Mouse (Mus musculus) heart, embryonic 15.5 days (tissue): ENCODE measurements at regions not wholly inside any gene's neighbourhood (a gene's known extent, or its start where the extent isn't known, plus 50 kb on each side); places are given as distances from the start of the nearest gene placed in this dataset.

Experiments
- ATAC-seq: fragments of 200-750 bp; cut with Nextera tagmentation; replicated peaks from 2 replicates; pipeline ENCODE4 v1.8.0; 2017; ENCODE audit warnings: low read depth, moderate TSS enrichment; ENCODE audit not compliant: insufficient number of reproducible peaks, insufficient read depth, low FRiP score
- H3K27ac ChIP-seq: fragments of 300-500 bp; sonication (generic); 2 replicates; pipeline ENCODE4 v1.5.1; 2015; ENCODE audit warnings: mild to moderate bottlenecking, inconsistent platforms
- H3K27me3 ChIP-seq: fragments of 300-500 bp; sonication (generic); 2 replicates; pipeline ENCODE4 v1.6.1; 2015; ENCODE audit warnings: inconsistent platforms
- H3K36me3 ChIP-seq: fragments of 300-500 bp; sonication (generic); 2 replicates; pipeline ENCODE4 v1.6.1; 2015; ENCODE audit warnings: mild to moderate bottlenecking, inconsistent platforms
- H3K4me1 ChIP-seq: fragments of 300-500 bp; sonication (generic); replicated peaks from 2 replicates; pipeline ENCODE4 v1.6.1; 2015; ENCODE audit warnings: inconsistent platforms
- H3K4me2 ChIP-seq: fragments of 300-500 bp; sonication (generic); 2 replicates; pipeline ENCODE4 v1.6.1; 2015; ENCODE audit warnings: inconsistent platforms, mild to moderate bottlenecking, moderate library complexity
- H3K4me3 ChIP-seq: fragments of 300-500 bp; sonication (generic); 2 replicates; pipeline ENCODE4 v1.5.1; 2015; ENCODE audit warnings: mild to moderate bottlenecking, inconsistent platforms
- H3K9ac ChIP-seq: fragments of 300-500 bp; sonication (generic); 2 replicates; pipeline ENCODE4 v1.6.1; 2015; ENCODE audit warnings: mild to moderate bottlenecking, inconsistent platforms
- H3K9me3 ChIP-seq: fragments of 300-500 bp; sonication (generic); replicated peaks from 2 replicates; pipeline ENCODE4 v1.6.1; 2016; ENCODE audit warnings: inconsistent platforms
- WGBS: fragments of 180-500 bp; shearing (Covaris S2); methylation state at CpG from one replicate; pipeline ENCODE4 v1.1.7; 2015; ENCODE audit warnings: mixed read lengths; 5-methylcytosine and 5-hydroxymethylcytosine counted together

- Histone ChIP-seq H3K4me3 (no peak overlapping the region), H3K4me1 (peaks cover 4% of the 10 kb centered on the region), H3K36me3 (no peaks in the 10 kb centered on the region), H3K27me3 (no peaks in the 10 kb centered on the region), H3K4me2 (no peak overlapping the region), H3K9me3 (no peaks in the 10 kb centered on the region), H3K27ac (no peak overlapping the region), H3K9ac (no peak overlapping the region)
- no peak for ATAC-seq
- WGBS: 66% methylated on average over 15 of the region's 15 CpGs
These were observed 124.0 kb upstream of the Dyrk2 start for GRCm38 (mm10) chr10:118993819-118994574.

GRCm38 (mm10) chr10:118991213-118991612, 121.2 kb upstream of the Dyrk2 start:
- no peak overlapping the region for H3K4me2 ChIP-seq
- WGBS: 30% methylated on average over 7 of the region's 7 CpGs
- ATAC-seq: 0 out of 2 replicates have a peak, but pooled peaks have one; percentile 14

GRCm38 (mm10) chr10:118990500-118990899, 120.5 kb upstream of the Dyrk2 start:
- no peak for ATAC-seq
- H3K9me3 ChIP-seq: no peaks in the 10 kb centered on the region
- no peak overlapping the region for H3K27ac ChIP-seq
- H3K27me3 ChIP-seq: no peaks in the 10 kb centered on the region
- no peaks in the 10 kb centered on the region for H3K36me3 ChIP-seq
- no peak overlapping the region for H3K9ac ChIP-seq
- 55% methylated on average over 6 of the region's 6 CpGs for WGBS
- H3K4me2 ChIP-seq: no peak overlapping the region
- no peak overlapping the region for H3K4me3 ChIP-seq
- H3K4me1 ChIP-seq: peaks cover 4% of the 10 kb centered on the region

More at GRCm38 (mm10) chr10:118991213-118991612, 121.2 kb upstream of the Dyrk2 start:
- Histone ChIP-seq H3K9me3 (no peaks in the 10 kb centered on the region), H3K27ac (no peak overlapping the region), H3K9ac (no peak overlapping the region), H3K36me3 (no peaks in the 10 kb centered on the region), H3K4me3 (no peak overlapping the region), H3K4me1 (peaks cover 4% of the 10 kb centered on the region), H3K27me3 (no peaks in the 10 kb centered on the region)

GRCm38 (mm10) chr10:118989812-118990211, 119.8 kb upstream of the Dyrk2 start:
- no peaks in the 10 kb centered on the region for H3K36me3 ChIP-seq
- H3K4me3 ChIP-seq: no peak overlapping the region
- 78% methylated on average over 10 of the region's 10 CpGs for WGBS
- no peak overlapping the region for H3K4me2 ChIP-seq
- no peak overlapping the region for H3K9ac ChIP-seq
- H3K27me3 ChIP-seq: no peaks in the 10 kb centered on the region
- peaks cover 7% of the 10 kb centered on the region for H3K4me1 ChIP-seq
- H3K9me3 ChIP-seq: no peaks in the 10 kb centered on the region
- H3K27ac ChIP-seq: no peak overlapping the region
- no peak for ATAC-seq

GRCm38 (mm10) chr10:118988249-118988648, 118.2 kb upstream of the Dyrk2 start:
- Histone ChIP-seq H3K4me2 (no peak overlapping the region), H3K36me3 (no peaks in the 10 kb centered on the region), H3K9me3 (no peaks in the 10 kb centered on the region), H3K4me3 (no peak overlapping the region), H3K4me1 (peaks cover 12% of the 10 kb centered on the region), H3K9ac (no peak overlapping the region), H3K27me3 (no peaks in the 10 kb centered on the region), H3K27ac (no peak overlapping the region)
- ATAC-seq: no peak
- WGBS: 79% methylated on average over 6 of the region's 6 CpGs

GRCm38 (mm10) chr10:118984580-118984979, 114.6 kb upstream of the Dyrk2 start:
- Histone ChIP-seq H3K9ac (no peak overlapping the region), H3K4me1 (peaks cover 8% of the 10 kb centered on the region), H3K4me2 (no peak overlapping the region), H3K9me3 (no peaks in the 10 kb centered on the region), H3K36me3 (no peaks in the 10 kb centered on the region), H3K27ac (peak overlapping the region; percentile 25; the same call in 1 of the 2 replicates), H3K27me3 (0 out of 2 replicates have a peak, but pooled peaks cover 2% of the 10 kb centered on the region), H3K4me3 (no peak overlapping the region)
- no peak for ATAC-seq
- 47% methylated on average over 5 of the region's 5 CpGs for WGBS

- H3K4me1 ChIP-seq: peaks cover 10% of the 10 kb centered on the region
- 0 out of 2 replicates have a peak, but pooled peaks cover 2% of the 10 kb centered on the region for H3K27me3 ChIP-seq
- H3K36me3 ChIP-seq: no peaks in the 10 kb centered on the region
- H3K9ac ChIP-seq: no peak overlapping the region
- H3K27ac ChIP-seq: no peak overlapping the region
- H3K4me3 ChIP-seq: no peak overlapping the region
- H3K4me2 ChIP-seq: no peak overlapping the region
- ATAC-seq: no peak
- WGBS: 86% methylated on average over 5 of the region's 5 CpGs
- no peaks in the 10 kb centered on the region for H3K9me3 ChIP-seq
These were observed 111.4 kb upstream of the Dyrk2 start for GRCm38 (mm10) chr10:118981446-118981845.

GRCm38 (mm10) chr10:118979339-118979738, 109.3 kb upstream of the Dyrk2 start:
- Histone ChIP-seq H3K27ac (no peak overlapping the region), H3K9ac (no peak overlapping the region), H3K36me3 (no peaks in the 10 kb centered on the region), H3K9me3 (no peaks in the 10 kb centered on the region), H3K4me1 (peaks cover 4% of the 10 kb centered on the region), H3K4me2 (no peak overlapping the region), H3K27me3 (0 out of 2 replicates have a peak, but pooled peaks cover 2% of the 10 kb centered on the region), H3K4me3 (no peak overlapping the region)
- 40% methylated on average over 13 of the region's 13 CpGs for WGBS
- ATAC-seq: no peak

GRCm38 (mm10) chr10:118978181-118978743, 108.3 kb upstream of the Dyrk2 start:
- Histone ChIP-seq H3K27me3 (0 out of 2 replicates have a peak, but pooled peaks cover 2% of the 10 kb centered on the region), H3K4me2 (no peak overlapping the region), H3K36me3 (no peaks in the 10 kb centered on the region), H3K4me1 (0 out of 2 replicates have a peak, but pooled peaks cover 2% of the 10 kb centered on the region), H3K9me3 (no peaks in the 10 kb centered on the region), H3K4me3 (no peak overlapping the region), H3K27ac (no peak overlapping the region), H3K9ac (no peak overlapping the region)
- no peak for ATAC-seq
- 72% methylated on average over 10 of the region's 10 CpGs for WGBS

- H3K4me1 ChIP-seq: 0 out of 2 replicates have a peak, but pooled peaks cover 2% of the 10 kb centered on the region
- H3K9ac ChIP-seq: no peak overlapping the region
- H3K36me3 ChIP-seq: no peaks in the 10 kb centered on the region
- H3K9me3 ChIP-seq: no peaks in the 10 kb centered on the region
- ATAC-seq: no peak
- no peak overlapping the region for H3K27ac ChIP-seq
- WGBS: 87% methylated on average over 10 of the region's 10 CpGs
- no peak overlapping the region for H3K4me2 ChIP-seq
- 0 out of 2 replicates have a peak, but pooled peaks cover 2% of the 10 kb centered on the region for H3K27me3 ChIP-seq
- no peak overlapping the region for H3K4me3 ChIP-seq
These were observed 106.4 kb upstream of the Dyrk2 start for GRCm38 (mm10) chr10:118976447-118976846.

GRCm38 (mm10) chr10:118975772-118976171, 105.8 kb upstream of the Dyrk2 start:
- Histone ChIP-seq H3K4me2 (no peak overlapping the region), H3K27ac (no peak overlapping the region), H3K4me1 (0 out of 2 replicates have a peak, but pooled peaks cover 2% of the 10 kb centered on the region), H3K4me3 (no peak overlapping the region), H3K9me3 (no peaks in the 10 kb centered on the region), H3K9ac (no peak overlapping the region), H3K27me3 (0 out of 2 replicates have a peak, but pooled peaks cover 2% of the 10 kb centered on the region), H3K36me3 (no peaks in the 10 kb centered on the region)
- ATAC-seq: no peak
- 89% methylated on average over 2 of the region's 2 CpGs for WGBS
